ENCODE assay signal across 8 mouse cellular contexts in genomic region chr5:73864138-73864761, GRCm38 (mm10).
A peak's percentile ranks its signal among the peaks of the same experiment; 100 is the strongest.
DNase-seq lines count a peak whose midpoint lies in the region.

No protein-coding gene starts in this region.

- peak; percentile 68 for DNase-seq in layer of hippocampus, adult 11-12 months (ENCODE audit: low spot score)
- DNase-seq in layer of hippocampus, adult 9-10 months (ENCODE audit: low spot score) = no peak
- DNase-seq in MEL-GATA-1-ER (ENCODE audit: extremely low read depth, low read depth) = peak; percentile 39
- peak; percentile 81 for DNase-seq in brain, adult 2 months (ENCODE audit: low read depth, low spot score)
- peak; percentile 31 to 50 for DNase-seq in frontal cortex, postnatal 14 days (ENCODE audit: low spot score in 2 of 2)
- DNase-seq in layer of hippocampus, postnatal 25 days (ENCODE audit: extremely low spot score in 1 of 2, low spot score in 1 of 2) = peak; percentile 46 to 69
- DNase-seq in retina, adult 2 months (ENCODE audit: low read depth, low spot score) = peak; percentile 32
- no peak for DNase-seq in yolk sac, embryonic 10.5 days (ENCODE audit: low spot score)

Comparison
In these comparisons a context has a peak if more than half of its experiments do, and no peak if none do; other contexts are left out.
1. DNase-seq: peak in layer of hippocampus, adult 11-12 months (single experiment), MEL-GATA-1-ER (single experiment), brain, adult 2 months (single experiment), frontal cortex, postnatal 14 days (2 of 2), layer of hippocampus, postnatal 25 days (2 of 2) and retina, adult 2 months (single experiment); none in layer of hippocampus, adult 9-10 months (single experiment) and yolk sac, embryonic 10.5 days (single experiment).